Mouse (Mus musculus): ENCODE results near the gene Card10. TPM values are rescaled to one million over a fixed set of nuclear protein-coding genes. Genes with fewer than 3 reads are reported as not detected.

Card10 gene
- polyA plus RNA-seq, 1 experiment from 2014 or later: 10.2 TPM

GRCm38 (mm10) chr15:78845867-78846266 lies 43.0 kb upstream of the Card10 start:
- H3K9me3 ChIP-seq (ENCODE audit: control insufficient read depth, low read length): no peaks in the 10 kb centered on the region
- ATAC-seq (ENCODE audit: low FRiP score, low TSS enrichment): no peak
- peaks cover 8% of the 10 kb centered on the region; the same call in 1 of the 2 replicates for H3K27me3 ChIP-seq (ENCODE audit: control insufficient read depth, insufficient read depth, low read length)
- 73% methylated on average over 8 of the region's 8 CpGs for WGBS
- H3K9ac ChIP-seq (ENCODE audit: low read depth, low read length): no peak overlapping the region
- H3K4me3 ChIP-seq (ENCODE audit: low read length): no peak overlapping the region
- H3K27ac ChIP-seq (ENCODE audit: low read depth, low read length): peak overlapping the region; percentile 65; the same call in 1 of the 2 replicates
- H3K4me1 ChIP-seq (ENCODE audit: control insufficient read depth, insufficient read depth, low read length): peaks cover 40% of the 10 kb centered on the region
- peaks cover 18% of the 10 kb centered on the region; the same call in 1 of the 2 replicates for H3K36me3 ChIP-seq (ENCODE audit: control insufficient read depth, insufficient read depth, low read length)
- peak overlapping the region; percentile 83; the same call in 1 of the 2 replicates for H3K4me2 ChIP-seq (replicated peaks; ENCODE audit: low read depth, low read length)

GRCm38 (mm10) chr15:78845321-78845720 lies 42.5 kb upstream of the Card10 start:
- H3K9me3 ChIP-seq (ENCODE audit: control insufficient read depth, low read length): no peaks in the 10 kb centered on the region
- H3K4me3 ChIP-seq (ENCODE audit: low read length): peak overlapping the region; percentile 16; the same call in 1 of the 2 replicates
- WGBS: 65% methylated on average over 11 of the region's 11 CpGs
- peaks cover 39% of the 10 kb centered on the region for H3K4me1 ChIP-seq (ENCODE audit: control insufficient read depth, insufficient read depth, low read length)
- peak overlapping the region; percentile 83 for H3K4me2 ChIP-seq (replicated peaks; ENCODE audit: low read depth, low read length)
- H3K36me3 ChIP-seq (ENCODE audit: control insufficient read depth, insufficient read depth, low read length): peaks cover 18% of the 10 kb centered on the region; the same call in 1 of the 2 replicates
- H3K27me3 ChIP-seq (ENCODE audit: control insufficient read depth, insufficient read depth, low read length): peaks cover 8% of the 10 kb centered on the region; the same call in 1 of the 2 replicates
- H3K27ac ChIP-seq (ENCODE audit: low read depth, low read length): peak overlapping the region; percentile 65; the same call in 1 of the 2 replicates
- peak overlapping the region; percentile 38 for H3K9ac ChIP-seq (ENCODE audit: low read depth, low read length)
- ATAC-seq (ENCODE audit: low FRiP score, low TSS enrichment): no peak

GRCm38 (mm10) chr15:78844791-78845190 lies 41.9 kb upstream of the Card10 start:
- Histone ChIP-seq H3K36me3 (ENCODE audit: control insufficient read depth, insufficient read depth, low read length) (peaks cover 18% of the 10 kb centered on the region; the same call in 1 of the 2 replicates), H3K4me2 (replicated peaks; ENCODE audit: low read depth, low read length) (peak overlapping the region; percentile 83), H3K9ac (ENCODE audit: low read depth, low read length) (peak overlapping the region; percentile 89; the same call in 1 of the 2 replicates), H3K27me3 (ENCODE audit: control insufficient read depth, insufficient read depth, low read length) (peaks cover 8% of the 10 kb centered on the region), H3K4me3 (ENCODE audit: low read length) (peak overlapping the region; percentile 68), H3K9me3 (ENCODE audit: control insufficient read depth, low read length) (no peaks in the 10 kb centered on the region), H3K4me1 (ENCODE audit: control insufficient read depth, insufficient read depth, low read length) (peaks cover 42% of the 10 kb centered on the region), H3K27ac (ENCODE audit: low read depth, low read length) (peak overlapping the region; percentile 91; the same call in 1 of the 2 replicates)
- no peak for ATAC-seq (ENCODE audit: low FRiP score, low TSS enrichment)
- 21% methylated on average over 9 of the region's 9 CpGs for WGBS

GRCm38 (mm10) chr15:78843581-78844469 lies 41.0 kb upstream of the Card10 start:
- Histone ChIP-seq H3K4me2 (replicated peaks; ENCODE audit: low read depth, low read length) (peak overlapping the region; percentile 83), H3K4me1 (ENCODE audit: control insufficient read depth, insufficient read depth, low read length) (peaks cover 48% of the 10 kb centered on the region), H3K27me3 (ENCODE audit: control insufficient read depth, insufficient read depth, low read length) (peaks cover 8% of the 10 kb centered on the region), H3K4me3 (ENCODE audit: low read length) (peak overlapping the region; percentile 68), H3K9me3 (ENCODE audit: control insufficient read depth, low read length) (no peaks in the 10 kb centered on the region), H3K9ac (ENCODE audit: low read depth, low read length) (peak overlapping the region; percentile 89), H3K27ac (ENCODE audit: low read depth, low read length) (peak overlapping the region; percentile 91), H3K36me3 (ENCODE audit: control insufficient read depth, insufficient read depth, low read length) (peaks cover 11% of the 10 kb centered on the region; the same call in 1 of the 2 replicates)
- no peak for ATAC-seq (ENCODE audit: low FRiP score, low TSS enrichment)
- 35% methylated on average over 21 of the region's 21 CpGs for WGBS

- Histone ChIP-seq H3K9ac (ENCODE audit: low read depth, low read length) (peak within 1 kb of the TSS; percentile 89), H3K4me2 (replicated peaks; ENCODE audit: low read depth, low read length) (peak within 1 kb of the TSS; percentile 83), H3K27me3 (ENCODE audit: control insufficient read depth, insufficient read depth, low read length) (peaks cover 8% of the 10 kb centered on the region), H3K4me3 (ENCODE audit: low read length) (peak within 1 kb of the TSS; percentile 68), H3K4me1 (ENCODE audit: control insufficient read depth, insufficient read depth, low read length) (peaks cover 48% of the 10 kb centered on the region), H3K9me3 (ENCODE audit: control insufficient read depth, low read length) (no peaks in the 10 kb centered on the region), H3K36me3 (ENCODE audit: control insufficient read depth, insufficient read depth, low read length) (peaks cover 6% of the 10 kb centered on the region; the same call in 1 of the 2 replicates), H3K27ac (ENCODE audit: low read depth, low read length) (peak within 1 kb of the TSS; percentile 91)
- ATAC-seq (ENCODE audit: low FRiP score, low TSS enrichment): peak; percentile 65
- under 1% methylated on average over 74 of the region's 86 CpGs for WGBS
Observed at GRCm38 (mm10) chr15:78842371-78843163, 39.7 kb upstream of the Card10 start, which contains the start of gene Cdc42ep1. Cdc42ep1 (plus strand) TSS chr15:78842624.

GRCm38 (mm10) chr15:78841161-78841790 lies 38.4 kb upstream of the Card10 start:
- no peak for ATAC-seq (ENCODE audit: low FRiP score, low TSS enrichment)
- H3K36me3 ChIP-seq (ENCODE audit: control insufficient read depth, insufficient read depth, low read length): no peaks in the 10 kb centered on the region
- no peak overlapping the region for H3K4me3 ChIP-seq (ENCODE audit: low read length)
- no peak overlapping the region for H3K9ac ChIP-seq (ENCODE audit: low read depth, low read length)
- peaks cover 8% of the 10 kb centered on the region for H3K27me3 ChIP-seq (ENCODE audit: control insufficient read depth, insufficient read depth, low read length)
- H3K4me2 ChIP-seq (replicated peaks; ENCODE audit: low read depth, low read length): no peak overlapping the region
- no peaks in the 10 kb centered on the region for H3K9me3 ChIP-seq (ENCODE audit: control insufficient read depth, low read length)
- H3K4me1 ChIP-seq (ENCODE audit: control insufficient read depth, insufficient read depth, low read length): peaks cover 49% of the 10 kb centered on the region
- no peak overlapping the region for H3K27ac ChIP-seq (ENCODE audit: low read depth, low read length)
- 61% methylated on average over 6 of the region's 6 CpGs for WGBS

- H3K4me3 ChIP-seq (ENCODE audit: low read length): no peak overlapping the region
- no peaks in the 10 kb centered on the region for H3K36me3 ChIP-seq (ENCODE audit: control insufficient read depth, insufficient read depth, low read length)
- 54% methylated on average over 11 of the region's 11 CpGs for WGBS
- H3K27ac ChIP-seq (ENCODE audit: low read depth, low read length): peak overlapping the region; percentile 65; the same call in 1 of the 2 replicates
- H3K4me1 ChIP-seq (ENCODE audit: control insufficient read depth, insufficient read depth, low read length): peaks cover 50% of the 10 kb centered on the region
- peaks cover 8% of the 10 kb centered on the region for H3K27me3 ChIP-seq (ENCODE audit: control insufficient read depth, insufficient read depth, low read length)
- no peak overlapping the region for H3K9ac ChIP-seq (ENCODE audit: low read depth, low read length)
- H3K4me2 ChIP-seq (replicated peaks; ENCODE audit: low read depth, low read length): no peak overlapping the region
- ATAC-seq (ENCODE audit: low FRiP score, low TSS enrichment): no peak
- no peaks in the 10 kb centered on the region for H3K9me3 ChIP-seq (ENCODE audit: control insufficient read depth, low read length)
Observed at GRCm38 (mm10) chr15:78840751-78841150, 37.9 kb upstream of the Card10 start.

- peak overlapping the region; percentile 65; the same call in 1 of the 2 replicates for H3K27ac ChIP-seq (ENCODE audit: low read depth, low read length)
- 49% methylated on average over 3 of the region's 3 CpGs for WGBS
- H3K4me1 ChIP-seq (ENCODE audit: control insufficient read depth, insufficient read depth, low read length): peaks cover 50% of the 10 kb centered on the region
- H3K4me2 ChIP-seq (replicated peaks; ENCODE audit: low read depth, low read length): no peak overlapping the region
- 0 out of 2 replicates have a peak overlapping the region, but pooled peaks have one; percentile 12 for H3K9ac ChIP-seq (ENCODE audit: low read depth, low read length)
- no peaks in the 10 kb centered on the region for H3K36me3 ChIP-seq (ENCODE audit: control insufficient read depth, insufficient read depth, low read length)
- ATAC-seq (ENCODE audit: low FRiP score, low TSS enrichment): no peak
- no peak overlapping the region for H3K4me3 ChIP-seq (ENCODE audit: low read length)
- H3K9me3 ChIP-seq (ENCODE audit: control insufficient read depth, low read length): no peaks in the 10 kb centered on the region
- peaks cover 8% of the 10 kb centered on the region for H3K27me3 ChIP-seq (ENCODE audit: control insufficient read depth, insufficient read depth, low read length)
Observed at GRCm38 (mm10) chr15:78840241-78840640, 37.4 kb upstream of the Card10 start.

Data from kidney, embryonic 14.5 days (tissue).